Mouse (Mus musculus): Measurements from ENCODE around the gene Usp24. TPM values are rescaled to one million over a fixed set of nuclear protein-coding genes. Genes with fewer than 3 reads are reported as not detected.

Usp24 gene
- polyA plus RNA-seq (2017; shearing (Covaris generic)): 10.6 TPM

DNA sequence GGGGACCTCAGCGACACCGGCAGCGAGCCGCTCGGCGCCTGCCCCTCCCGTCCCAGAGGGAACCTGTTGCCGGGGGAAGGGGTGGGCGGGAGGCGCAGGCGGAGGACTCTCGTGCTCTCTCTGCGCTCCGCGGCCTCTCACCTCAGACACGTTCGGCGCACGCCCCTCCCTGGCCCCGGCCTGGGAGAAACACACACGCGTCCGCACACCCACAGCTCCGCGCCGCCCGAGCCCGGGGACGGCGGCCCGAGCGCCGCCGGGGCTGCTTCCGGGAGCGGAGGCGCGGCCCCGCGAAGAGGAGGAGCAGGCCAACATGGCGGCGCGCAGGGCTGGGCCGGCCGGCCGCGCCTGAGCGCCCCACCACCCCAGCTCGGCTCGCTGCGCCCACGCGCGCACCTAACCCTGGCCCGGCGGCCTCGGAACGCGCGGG, at the start of gene Usp24:
Gene Usp24 (plus strand): TSS at position 293 of the 430 bp plus-strand sequence.

Other genes starting within 250 kb of the Usp24 start
- not detected for gene Pcsk9, start 148.1 kb downstream of the Usp24 start, polyA plus RNA-seq (2017; shearing (Covaris generic))
- not detected for gene Bsnd, start 176.1 kb downstream of the Usp24 start, polyA plus RNA-seq (2017; shearing (Covaris generic))
- 1.7 TPM for gene Dhcr24, start 244.8 kb downstream of the Usp24 start, polyA plus RNA-seq (2017; shearing (Covaris generic))